Mouse (Mus musculus) activated CD4-positive, CD25-positive, alpha-beta regulatory T cell, adult 4 months (primary cell): ENCODE measurements around the gene Macf1. TPM values are rescaled to one million over a fixed set of nuclear protein-coding genes. Genes with fewer than 3 reads are reported as not detected.
A peak's percentile ranks its signal among the peaks of the same experiment; 100 is the strongest.

ENCODE experiments used
- ATAC-seq: one replicate; pipeline ENCODE4 v1.8.0; 2017
- polyA plus RNA-seq, 2 experiments: library from polyadenylated mRNA; unstranded; fragments of 100-300 nt; shearing (Covaris generic); gene quantifications; one replicate each; pipeline ENCODE4 v1.2.1; 2017

Macf1 gene
- polyA plus RNA-seq, 2 experiments from 2014 or later: 141 to 142 TPM

- no peak for ATAC-seq
These were observed 256.1 kb downstream of the Macf1 start for GRCm38 (mm10) chr4:123427900-123428684.

GRCm38 (mm10) chr4:123427271-123427899, 256.8 kb downstream of the Macf1 start:
- ATAC-seq: no peak

- ATAC-seq: no peak
These were observed 257.6 kb downstream of the Macf1 start for GRCm38 (mm10) chr4:123426429-123427080.

- no peak for ATAC-seq
These were observed 258.4 kb downstream of the Macf1 start for GRCm38 (mm10) chr4:123425672-123426272.

- ATAC-seq: no peak
These were observed 260.1 kb downstream of the Macf1 start for GRCm38 (mm10) chr4:123424050-123424449.

GRCm38 (mm10) chr4:123422828-123423227, 261.3 kb downstream of the Macf1 start:
- no peak for ATAC-seq

- ATAC-seq: no peak
These were observed 266.1 kb downstream of the Macf1 start for GRCm38 (mm10) chr4:123418032-123418431.

- no peak for ATAC-seq
These were observed 266.7 kb downstream of the Macf1 start for GRCm38 (mm10) chr4:123417478-123417877.

GRCm38 (mm10) chr4:123416829-123417228, 267.3 kb downstream of the Macf1 start:
- no peak for ATAC-seq

GRCm38 (mm10) chr4:123415566-123415965, 268.6 kb downstream of the Macf1 start:
- ATAC-seq: no peak

GRCm38 (mm10) chr4:123413876-123414275, 270.3 kb downstream of the Macf1 start:
- ATAC-seq: no peak

- no peak for ATAC-seq
These were observed 271.2 kb downstream of the Macf1 start for GRCm38 (mm10) chr4:123412981-123413380.

- no peak for ATAC-seq
These were observed 271.7 kb downstream of the Macf1 start for GRCm38 (mm10) chr4:123412528-123412878.

GRCm38 (mm10) chr4:123411732-123412527, 272.2 kb downstream of the Macf1 start:
- peak; percentile 57 for ATAC-seq

GRCm38 (mm10) chr4:123411006-123411731, 273.0 kb downstream of the Macf1 start:
- peak; percentile 26 for ATAC-seq

GRCm38 (mm10) chr4:123409752-123410151, 274.4 kb downstream of the Macf1 start:
- ATAC-seq: no peak

GRCm38 (mm10) chr4:123409034-123409692, 275.0 kb downstream of the Macf1 start:
- no peak for ATAC-seq

- no peak for ATAC-seq
These were observed 276.4 kb downstream of the Macf1 start for GRCm38 (mm10) chr4:123407792-123408191.

- ATAC-seq: no peak
These were observed 280.1 kb downstream of the Macf1 start for GRCm38 (mm10) chr4:123404056-123404455.

GRCm38 (mm10) chr4:123402244-123402643, 281.9 kb downstream of the Macf1 start:
- no peak for ATAC-seq

GRCm38 (mm10) chr4:123401265-123401664, 282.9 kb downstream of the Macf1 start:
- ATAC-seq: no peak
